Mouse (Mus musculus): ENCODE results near the gene Map2k6. TPM values are rescaled to one million over a fixed set of nuclear protein-coding genes. Genes with fewer than 3 reads are reported as not detected.

Gene Map2k6
- total RNA-seq, 4 experiments from 2014 or later: 1.7 to 7.9 (median 5.0) TPM

GRCm38 (mm10) chr11:110405607-110406006, 6.7 kb downstream of the Map2k6 start:
- DNase-seq: no peak

- DNase-seq: no peak
Observed at GRCm38 (mm10) chr11:110409131-110409530, 10.2 kb downstream of the Map2k6 start.

- no peak for DNase-seq
Observed at GRCm38 (mm10) chr11:110409776-110410175, 10.9 kb downstream of the Map2k6 start.

GRCm38 (mm10) chr11:110411596-110411995, 12.7 kb downstream of the Map2k6 start:
- DNase-seq: no peak

GRCm38 (mm10) chr11:110414263-110414662, 15.3 kb downstream of the Map2k6 start:
- DNase-seq: no peak

- DNase-seq: no peak
Observed at GRCm38 (mm10) chr11:110416691-110417090, 17.8 kb downstream of the Map2k6 start.

- no peak for DNase-seq
Observed at GRCm38 (mm10) chr11:110420463-110420862, 21.5 kb downstream of the Map2k6 start.

GRCm38 (mm10) chr11:110426572-110427145, 27.7 kb downstream of the Map2k6 start:
- DNase-seq: no peak

- DNase-seq: no peak
Observed at GRCm38 (mm10) chr11:110427159-110427561, 28.2 kb downstream of the Map2k6 start.

GRCm38 (mm10) chr11:110428999-110429398, 30.1 kb downstream of the Map2k6 start:
- DNase-seq: no peak

GRCm38 (mm10) chr11:110429837-110430418, 31.0 kb downstream of the Map2k6 start:
- no peak for DNase-seq

- no peak for DNase-seq
Observed at GRCm38 (mm10) chr11:110435839-110436556, 37.1 kb downstream of the Map2k6 start.

GRCm38 (mm10) chr11:110436998-110437397, 38.1 kb downstream of the Map2k6 start:
- no peak for DNase-seq

- DNase-seq: no peak
Observed at GRCm38 (mm10) chr11:110438135-110438534, 39.2 kb downstream of the Map2k6 start.

- no peak for DNase-seq
Observed at GRCm38 (mm10) chr11:110438700-110439296, 39.9 kb downstream of the Map2k6 start.

- DNase-seq: no peak
Observed at GRCm38 (mm10) chr11:110439354-110439753, 40.4 kb downstream of the Map2k6 start.

GRCm38 (mm10) chr11:110444576-110444975, 45.7 kb downstream of the Map2k6 start:
- no peak for DNase-seq

GRCm38 (mm10) chr11:110448131-110448725, 49.3 kb downstream of the Map2k6 start:
- DNase-seq: no peak

GRCm38 (mm10) chr11:110448726-110449161, 49.8 kb downstream of the Map2k6 start:
- DNase-seq: no peak

GRCm38 (mm10) chr11:110449183-110449582, 50.3 kb downstream of the Map2k6 start:
- no peak for DNase-seq

- no peak for DNase-seq
Observed at GRCm38 (mm10) chr11:110450091-110450757, 51.3 kb downstream of the Map2k6 start.

- no peak for DNase-seq
Observed at GRCm38 (mm10) chr11:110450758-110451121, 51.8 kb downstream of the Map2k6 start.

Data from adrenal gland, adult 8-10 months (tissue).